Mouse (Mus musculus): ENCODE results near the gene Slc17a4. TPM values are rescaled to one million over a fixed set of nuclear protein-coding genes. Genes with fewer than 3 reads are reported as not detected.
A peak's percentile ranks its signal among the peaks of the same experiment; 100 is the strongest.

Slc17a4 gene
- polyA plus RNA-seq, 1 experiment = 39.9 TPM

- Histone ChIP-seq H3K4me1 (ENCODE audit: control insufficient read depth, insufficient read depth, insufficient read length, low read length) (no peaks in the 10 kb centered on the region), H3K27me3 (ENCODE audit: control insufficient read depth, insufficient read depth, low read length) (no peaks in the 10 kb centered on the region), H3K27ac (ENCODE audit: insufficient read depth, low read depth, low read length) (no peak overlapping the region), H3K4me3 (ENCODE audit: low read depth, low read length) (no peak overlapping the region), H3K36me3 (ENCODE audit: control insufficient read depth, insufficient read depth, low read length) (no peaks in the 10 kb centered on the region)
- TF ChIP-seq POLR2A (IDR thresholded peaks at IDR 0.05; ENCODE audit: low read depth, low read length) (no peak), CTCF (IDR thresholded peaks at IDR 0.05; ENCODE audit: extremely low read depth, insufficient read length, insufficient replicate concordance, low read depth, low read length) (no peak)
- 77% methylated on average over 1 of the region's 1 CpGs for WGBS
Observed at GRCm38 (mm10) chr13:23938699-23939098, 23.9 kb upstream of the Slc17a4 start.

GRCm38 (mm10) chr13:23934211-23934520 lies 19.4 kb upstream of the Slc17a4 start, which contains the start of gene Hist1h2aa:
Gene Hist1h2aa, plus strand, starts transcription at chr13:23934462.
- no peak for TF ChIP-seq POLR2A (IDR thresholded peaks at IDR 0.05; ENCODE audit: low read depth, low read length)
- H3K27me3 ChIP-seq (ENCODE audit: control insufficient read depth, insufficient read depth, low read length) = no peaks in the 10 kb centered on the region
- H3K36me3 ChIP-seq (ENCODE audit: control insufficient read depth, insufficient read depth, low read length) = no peaks in the 10 kb centered on the region
- H3K4me1 ChIP-seq (ENCODE audit: control insufficient read depth, insufficient read depth, insufficient read length, low read length) = peaks cover 3% of the 10 kb centered on the region; the same call in 1 of the 2 replicates
- 95% methylated on average over 10 of the region's 10 CpGs for WGBS
- H3K4me3 ChIP-seq (ENCODE audit: low read depth, low read length) = no peak within 1 kb of the TSS
- no peak within 1 kb of the TSS for H3K27ac ChIP-seq (ENCODE audit: insufficient read depth, low read depth, low read length)

GRCm38 (mm10) chr13:23933421-23934210 lies 18.8 kb upstream of the Slc17a4 start, which contains the start of gene Hist1h2ba:
Gene Hist1h2ba, minus strand, starts transcription at chr13:23934156.
- H3K4me3 ChIP-seq (ENCODE audit: low read depth, low read length) = no peak within 1 kb of the TSS
- H3K27me3 ChIP-seq (ENCODE audit: control insufficient read depth, insufficient read depth, low read length) = no peaks in the 10 kb centered on the region
- WGBS = 94% methylated on average over 39 of the region's 39 CpGs
- peaks cover 3% of the 10 kb centered on the region; the same call in 1 of the 2 replicates for H3K4me1 ChIP-seq (ENCODE audit: control insufficient read depth, insufficient read depth, insufficient read length, low read length)
- TF ChIP-seq CTCF (IDR thresholded peaks at IDR 0.05; ENCODE audit: extremely low read depth, insufficient read length, insufficient replicate concordance, low read depth, low read length) (no peak), POLR2A (IDR thresholded peaks at IDR 0.05; ENCODE audit: low read depth, low read length) (no peak)
- H3K27ac ChIP-seq (ENCODE audit: insufficient read depth, low read depth, low read length) = no peak within 1 kb of the TSS
- H3K36me3 ChIP-seq (ENCODE audit: control insufficient read depth, insufficient read depth, low read length) = no peaks in the 10 kb centered on the region

GRCm38 (mm10) chr13:23930904-23931303 lies 16.1 kb upstream of the Slc17a4 start:
- Histone ChIP-seq H3K4me1 (ENCODE audit: control insufficient read depth, insufficient read depth, insufficient read length, low read length) (peaks cover 10% of the 10 kb centered on the region; the same call in 1 of the 2 replicates), H3K27ac (ENCODE audit: insufficient read depth, low read depth, low read length) (peak overlapping the region; percentile 65), H3K4me3 (ENCODE audit: low read depth, low read length) (peak overlapping the region; percentile 46), H3K27me3 (ENCODE audit: control insufficient read depth, insufficient read depth, low read length) (no peaks in the 10 kb centered on the region), H3K36me3 (ENCODE audit: control insufficient read depth, insufficient read depth, low read length) (no peaks in the 10 kb centered on the region)
- TF ChIP-seq POLR2A (IDR thresholded peaks at IDR 0.05; ENCODE audit: low read depth, low read length) = no peak
- TF ChIP-seq CTCF (IDR thresholded peaks at IDR 0.05; ENCODE audit: extremely low read depth, insufficient read length, insufficient replicate concordance, low read depth, low read length) = no peak
- WGBS = 48% methylated on average over 11 of the region's 11 CpGs

- H3K4me3 ChIP-seq (ENCODE audit: low read depth, low read length) = peak overlapping the region; percentile 46
- 34% methylated on average over 9 of the region's 9 CpGs for WGBS
- H3K27me3 ChIP-seq (ENCODE audit: control insufficient read depth, insufficient read depth, low read length) = no peaks in the 10 kb centered on the region
- H3K4me1 ChIP-seq (ENCODE audit: control insufficient read depth, insufficient read depth, insufficient read length, low read length) = peaks cover 10% of the 10 kb centered on the region; the same call in 1 of the 2 replicates
- H3K27ac ChIP-seq (ENCODE audit: insufficient read depth, low read depth, low read length) = peak overlapping the region; percentile 65
- H3K36me3 ChIP-seq (ENCODE audit: control insufficient read depth, insufficient read depth, low read length) = no peaks in the 10 kb centered on the region
- TF ChIP-seq POLR2A (IDR thresholded peaks at IDR 0.05; ENCODE audit: low read depth, low read length) (no peak), CTCF (IDR thresholded peaks at IDR 0.05; ENCODE audit: extremely low read depth, insufficient read length, insufficient replicate concordance, low read depth, low read length) (no peak)
Observed at GRCm38 (mm10) chr13:23930461-23930860, 15.7 kb upstream of the Slc17a4 start.

- 10% methylated on average over 3 of the region's 3 CpGs for WGBS
- Histone ChIP-seq H3K4me1 (ENCODE audit: control insufficient read depth, insufficient read depth, insufficient read length, low read length) (peaks cover 10% of the 10 kb centered on the region; the same call in 1 of the 2 replicates), H3K4me3 (ENCODE audit: low read depth, low read length) (peak overlapping the region; percentile 44), H3K36me3 (ENCODE audit: control insufficient read depth, insufficient read depth, low read length) (no peaks in the 10 kb centered on the region), H3K27me3 (ENCODE audit: control insufficient read depth, insufficient read depth, low read length) (no peaks in the 10 kb centered on the region), H3K27ac (ENCODE audit: insufficient read depth, low read depth, low read length) (peak overlapping the region; percentile 41; the same call in 1 of the 2 replicates)
- no peak for TF ChIP-seq POLR2A (IDR thresholded peaks at IDR 0.05; ENCODE audit: low read depth, low read length)
Observed at GRCm38 (mm10) chr13:23928637-23929036, 13.8 kb upstream of the Slc17a4 start.

GRCm38 (mm10) chr13:23925792-23926191 lies 11.0 kb upstream of the Slc17a4 start:
- H3K36me3 ChIP-seq (ENCODE audit: control insufficient read depth, insufficient read depth, low read length) = no peaks in the 10 kb centered on the region
- no peak for TF ChIP-seq POLR2A (IDR thresholded peaks at IDR 0.05; ENCODE audit: low read depth, low read length)
- H3K27me3 ChIP-seq (ENCODE audit: control insufficient read depth, insufficient read depth, low read length) = no peaks in the 10 kb centered on the region
- WGBS = 77% methylated on average over 2 of the region's 2 CpGs
- H3K4me3 ChIP-seq (ENCODE audit: low read depth, low read length) = no peak overlapping the region
- H3K4me1 ChIP-seq (ENCODE audit: control insufficient read depth, insufficient read depth, insufficient read length, low read length) = peaks cover 10% of the 10 kb centered on the region; the same call in 1 of the 2 replicates
- H3K27ac ChIP-seq (ENCODE audit: insufficient read depth, low read depth, low read length) = no peak overlapping the region

Data from small intestine, adult 2 months (tissue).